Mouse (Mus musculus) heart, embryonic 14.5 days (tissue): Measurements from ENCODE around the gene Ovgp1. TPM values are rescaled to one million over a fixed set of nuclear protein-coding genes. Genes with fewer than 3 reads are reported as not detected.
A peak's percentile ranks its signal among the peaks of the same experiment; 100 is the strongest.

Experiments used
- ATAC-seq: fragments of 200-750 bp; cut with Nextera tagmentation; 2 replicates; pipeline ENCODE4 v1.8.0; 2017; ENCODE audit warnings: low read depth, moderate TSS enrichment; ENCODE audit not compliant: insufficient number of reproducible peaks, insufficient read depth, low FRiP score
- H3K27ac ChIP-seq, 2 experiments: fragments of 200-500 bp in 1 of 2; fragments of 300-500 bp in 1 of 2; sonication (generic) in 1 of 2; replicated peaks in 1 of 2; 2 replicates each; pipeline ENCODE4 v1.5.1; 2012 to 2014; ENCODE audit warnings: low read depth in 2 of 2, low read length in 2 of 2, control low read depth in 1 of 2, mild to moderate bottlenecking in 1 of 2, mixed read lengths in 1 of 2; ENCODE audit not compliant: control insufficient read depth in 1 of 2, insufficient read depth in 1 of 2
- H3K27me3 ChIP-seq: fragments of 300-500 bp; sonication (generic); 2 replicates; pipeline ENCODE4 v1.6.1; 2014; ENCODE audit warnings: mild to moderate bottlenecking, low read length, control low read depth; ENCODE audit not compliant: control insufficient read depth, insufficient read depth
- H3K36me3 ChIP-seq: fragments of 300-500 bp; sonication (generic); 2 replicates; pipeline ENCODE4 v1.6.1; 2014; ENCODE audit warnings: mild to moderate bottlenecking, control low read depth, low read length, mixed read lengths; ENCODE audit not compliant: control insufficient read depth, insufficient read depth
- H3K4me1 ChIP-seq, 2 experiments: fragments of 200-500 bp in 1 of 2; fragments of 300-500 bp in 1 of 2; sonication (generic) in 1 of 2; 2 replicates each; pipeline ENCODE4 v1.6.1; 2012 to 2014; ENCODE audit warnings: low read length in 2 of 2, control low read depth in 1 of 2, mixed read lengths in 1 of 2; ENCODE audit not compliant: control insufficient read depth in 2 of 2, insufficient read depth in 2 of 2
- H3K4me2 ChIP-seq: fragments of 300-500 bp; sonication (generic); 2 replicates; pipeline ENCODE4 v1.6.1; 2014; ENCODE audit warnings: mild to moderate bottlenecking, low read length
- H3K4me3 ChIP-seq, 2 experiments: fragments of 200-500 bp in 1 of 2; fragments of 300-500 bp in 1 of 2; sonication (generic) in 1 of 2; 2 replicates each; pipeline ENCODE4 v1.5.1; 2012 to 2014; ENCODE audit warnings: low read length in 2 of 2, mild to moderate bottlenecking in 2 of 2, control low read depth in 1 of 2, low read depth in 1 of 2, moderate library complexity in 1 of 2; ENCODE audit not compliant: control insufficient read depth in 1 of 2, insufficient read depth in 1 of 2
- H3K9ac ChIP-seq: fragments of 300-500 bp; sonication (generic); 2 replicates; pipeline ENCODE4 v1.6.1; 2014; ENCODE audit warnings: mild to moderate bottlenecking, low read length
- H3K9me3 ChIP-seq: fragments of 300-500 bp; sonication (generic); 2 replicates; pipeline ENCODE4 v1.6.1; 2016; ENCODE audit warnings: low read length, control low read depth; ENCODE audit not compliant: control insufficient read depth
- WGBS: fragments of 180-500 bp; shearing (Covaris S2); extraction: QIAGEN DNeasy Blood & Tissue Kit; methylation state at CpG from one replicate; pipeline ENCODE4 v1.1.7; 2014; 5-methylcytosine and 5-hydroxymethylcytosine counted together
- polyA plus RNA-seq: library from polyadenylated mRNA; unstranded; fragments of >200 nt; fragmentation: Nextera tagmentation; extraction: Ambion mirVana; gene quantifications from 2 replicates; pipeline ENCODE4 v1.2.1, GENCODE M21; 2014

Gene Ovgp1
- polyA plus RNA-seq, 1 experiment from 2014 or later = 1.8 TPM

DNA sequence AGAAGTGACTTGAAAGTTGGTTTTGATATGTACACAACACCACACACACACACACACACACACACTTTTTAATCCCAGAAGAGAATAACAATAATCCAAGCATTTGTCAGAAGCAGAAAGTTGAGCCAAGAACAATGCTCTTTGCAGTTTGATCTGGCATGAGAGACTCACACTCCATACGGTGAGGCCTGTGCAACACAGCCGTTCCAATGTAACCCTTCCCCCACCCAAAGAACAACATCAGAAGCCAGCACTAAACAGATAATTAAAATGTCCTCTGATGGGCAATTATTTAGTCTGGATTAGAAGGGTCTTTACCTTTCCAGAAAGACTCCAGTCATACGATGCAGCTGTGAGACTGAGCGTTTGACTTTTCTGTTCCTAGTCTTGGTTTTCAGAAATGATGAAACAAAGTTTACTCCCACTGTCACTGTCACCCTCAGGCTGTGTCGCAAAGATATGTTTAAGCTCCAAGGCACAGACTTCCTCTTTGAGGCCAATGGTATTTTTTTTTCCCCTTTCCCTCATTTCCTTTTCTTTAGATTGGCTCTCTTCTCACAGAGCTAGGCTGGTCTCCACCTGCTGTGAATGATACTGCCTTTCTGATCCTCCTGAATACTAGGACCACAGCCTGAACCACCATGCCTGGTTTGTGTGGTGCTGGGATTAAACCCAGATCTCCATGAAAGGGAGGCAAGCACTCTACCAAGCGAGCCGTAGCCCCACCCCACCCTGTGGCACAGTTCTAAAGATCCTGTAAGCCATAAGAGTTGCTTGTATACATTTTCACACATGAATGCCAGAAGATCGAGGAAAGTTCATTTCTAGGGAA is 41.1 kb upstream of the Ovgp1 start, which contains the start of gene I830077J02Rik:
Gene I830077J02Rik (minus strand): TSS at position 425 of the 832 bp plus-strand sequence.
- peaks cover 2 to 8% of the 10 kb centered on the region in 2 experiments; a peak in 3 of 4 replicates for H3K4me1 ChIP-seq
- peak within 1 kb of the TSS; percentile 39 to 68 for H3K27ac ChIP-seq
- H3K4me2 ChIP-seq = no peak within 1 kb of the TSS; the same call in 1 of the 2 replicates
- 0 out of 2 replicates have a peak, but pooled peaks have one; percentile 47 for ATAC-seq
- no peak within 1 kb of the TSS for H3K4me3 ChIP-seq
- no peak within 1 kb of the TSS for H3K9ac ChIP-seq
- 69% methylated on average over 8 of the region's 8 CpGs for WGBS
- no peaks in the 10 kb centered on the region for H3K9me3 ChIP-seq
- H3K36me3 ChIP-seq = peaks cover 5% of the 10 kb centered on the region; the same call in 1 of the 2 replicates
- no peaks in the 10 kb centered on the region for H3K27me3 ChIP-seq

GRCm38 (mm10) chr3:105933926-105934325 is 39.6 kb upstream of the Ovgp1 start:
- Histone ChIP-seq H3K9me3 (no peaks in the 10 kb centered on the region), H3K27me3 (no peaks in the 10 kb centered on the region), H3K4me3 (no peak overlapping the region), H3K4me1 (peaks cover 2 to 8% of the 10 kb centered on the region in 2 experiments; a peak in 3 of 4 replicates), H3K27ac (no peak overlapping the region), H3K36me3 (peaks cover 10% of the 10 kb centered on the region), H3K9ac (no peak overlapping the region), H3K4me2 (no peak overlapping the region)
- ATAC-seq = no peak
- 91% methylated on average over 6 of the region's 6 CpGs for WGBS

DNA sequence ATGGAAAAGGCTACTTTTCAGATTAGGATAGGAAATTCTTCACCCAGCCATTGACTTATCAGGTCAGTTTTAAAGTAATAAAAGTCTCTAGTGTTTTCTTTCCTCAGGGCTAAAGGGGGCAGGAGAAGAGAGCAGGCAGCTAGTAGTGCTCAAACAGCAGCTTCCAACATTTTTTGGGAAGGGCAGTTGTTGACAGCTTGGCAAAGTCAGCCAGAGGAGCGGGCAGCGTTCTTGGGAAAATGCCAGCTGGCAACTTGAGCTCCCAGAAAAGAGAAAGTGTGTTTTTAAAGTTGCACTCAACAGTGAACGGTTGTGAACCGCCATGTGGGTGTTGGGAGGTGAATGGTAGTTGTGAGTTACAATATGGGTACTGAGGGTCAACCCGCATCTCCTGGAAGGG is 38.5 kb upstream of the Ovgp1 start:
- peaks cover 2 to 8% of the 10 kb centered on the region in 2 experiments; a peak in 3 of 4 replicates for H3K4me1 ChIP-seq
- no peak overlapping the region for H3K4me3 ChIP-seq
- no peaks in the 10 kb centered on the region for H3K27me3 ChIP-seq
- peak overlapping the region; percentile 9; the same call in 1 of the 2 replicates for H3K4me2 ChIP-seq
- H3K27ac ChIP-seq = peak overlapping the region; percentile 36 to 58; a peak in 3 of 4 replicates
- no peaks in the 10 kb centered on the region for H3K9me3 ChIP-seq
- WGBS = 35% methylated on average over 5 of the region's 5 CpGs
- ATAC-seq = peak; percentile 31
- no peak overlapping the region for H3K9ac ChIP-seq
- peaks cover 10% of the 10 kb centered on the region for H3K36me3 ChIP-seq

DNA sequence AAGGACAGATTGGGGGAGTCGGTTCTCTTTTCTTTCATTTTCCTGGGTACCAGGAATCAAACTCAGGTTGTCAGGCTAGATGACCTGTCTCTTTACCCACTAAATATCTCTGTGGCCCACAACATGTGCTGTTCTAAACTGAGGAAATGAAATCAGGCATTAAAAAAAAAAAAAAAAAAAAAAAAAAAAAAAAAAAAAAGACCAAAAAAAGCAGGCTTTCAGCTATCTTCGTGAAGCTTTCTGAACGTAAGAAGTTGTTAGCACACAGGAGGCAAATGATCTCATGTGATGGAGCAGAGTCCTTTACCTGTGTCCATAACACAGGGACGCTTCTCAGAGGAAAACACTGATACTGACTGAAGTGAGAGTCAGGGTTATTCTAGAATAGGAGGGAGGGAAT is 37.4 kb upstream of the Ovgp1 start:
- no peaks in the 10 kb centered on the region for H3K27me3 ChIP-seq
- ATAC-seq = no peak
- no peaks in the 10 kb centered on the region for H3K9me3 ChIP-seq
- no peak overlapping the region for H3K4me3 ChIP-seq
- no peak overlapping the region for H3K27ac ChIP-seq
- 78% methylated on average over 4 of the region's 4 CpGs for WGBS
- no peak overlapping the region for H3K9ac ChIP-seq
- peaks cover 2 to 8% of the 10 kb centered on the region in 2 experiments; a peak in 3 of 4 replicates for H3K4me1 ChIP-seq
- peaks cover 18% of the 10 kb centered on the region for H3K36me3 ChIP-seq
- H3K4me2 ChIP-seq = no peak overlapping the region

- H3K27ac ChIP-seq = no peak overlapping the region
- no peak overlapping the region for H3K9ac ChIP-seq
- no peak for ATAC-seq
- WGBS = 90% methylated on average over 7 of the region's 7 CpGs
- H3K36me3 ChIP-seq = peaks cover 95% of the 10 kb centered on the region
- H3K4me1 ChIP-seq = peaks cover 0 to 5% of the 10 kb centered on the region in 2 experiments; a peak in 1 of 4 replicates
- no peak overlapping the region for H3K4me3 ChIP-seq
- no peak overlapping the region for H3K4me2 ChIP-seq
- no peaks in the 10 kb centered on the region for H3K27me3 ChIP-seq
- H3K9me3 ChIP-seq = no peaks in the 10 kb centered on the region
These were observed 22.2 kb upstream of the Ovgp1 start for GRCm38 (mm10) chr3:105951348-105951747.

DNA sequence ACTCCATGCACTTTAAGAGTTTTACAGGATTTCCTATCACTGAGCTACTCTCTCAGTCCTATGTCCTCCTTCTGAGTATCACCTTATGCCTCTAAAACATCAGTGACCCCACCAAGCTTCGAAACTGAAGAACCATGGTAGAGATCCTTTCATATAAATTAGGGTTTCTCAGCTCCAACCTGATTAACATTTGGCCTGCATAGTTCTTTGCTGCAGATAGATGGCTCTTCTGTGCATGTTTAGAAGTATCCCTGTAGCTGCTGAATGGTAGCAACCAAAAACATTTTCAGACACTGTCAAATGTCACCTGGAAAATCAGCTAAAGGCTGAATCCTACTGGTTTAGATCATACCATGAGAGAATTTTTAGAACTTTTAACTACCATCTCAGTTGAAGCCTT is 16.3 kb upstream of the Ovgp1 start:
- ATAC-seq = no peak
- Histone ChIP-seq H3K4me2 (peak overlapping the region; percentile 80), H3K36me3 (peaks cover 70% of the 10 kb centered on the region), H3K4me1 (peaks cover 0 to 31% of the 10 kb centered on the region in 2 experiments; a peak in 2 of 4 replicates), H3K9me3 (no peaks in the 10 kb centered on the region), H3K4me3 (peak overlapping the region in 1 of 2 experiments; percentile 91; a peak in 2 of 4 replicates), H3K9ac (peak overlapping the region; percentile 99; the same call in 1 of the 2 replicates), H3K27me3 (no peaks in the 10 kb centered on the region), H3K27ac (no peak overlapping the region)
- 88% methylated on average over 1 of the region's 1 CpGs for whole genome bisulfite sequencing

DNA sequence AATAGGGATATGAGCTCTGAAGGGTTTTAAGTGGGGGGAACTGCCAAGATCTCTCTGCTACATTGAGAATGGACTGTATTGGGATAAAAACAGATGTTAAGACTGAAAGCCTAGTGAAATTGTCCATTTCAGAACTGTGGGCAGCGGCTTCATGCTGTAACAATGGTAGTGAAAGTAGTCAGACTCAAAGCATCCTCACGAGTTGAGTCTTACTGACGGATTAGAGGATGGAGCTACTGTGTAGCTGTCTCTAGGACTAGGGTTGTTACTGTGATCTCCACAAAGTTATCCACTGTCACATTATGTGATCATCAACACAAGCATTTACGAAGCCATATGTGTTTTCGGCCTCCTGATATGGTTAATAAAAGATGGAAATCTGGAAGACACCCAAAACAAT is 15.3 kb upstream of the Ovgp1 start:
- H3K27ac ChIP-seq = peak overlapping the region; percentile 49 to 96; a peak in 3 of 4 replicates

More for the DNA sequence above, 15.3 kb upstream of the Ovgp1 start:
- Histone ChIP-seq H3K27me3 (no peaks in the 10 kb centered on the region), H3K9me3 (no peaks in the 10 kb centered on the region), H3K4me2 (peak overlapping the region; percentile 80), H3K9ac (peak overlapping the region; percentile 99), H3K4me3 (peak overlapping the region; percentile 89 to 91), H3K36me3 (peaks cover 70% of the 10 kb centered on the region), H3K4me1 (peaks cover 0 to 31% of the 10 kb centered on the region in 2 experiments; a peak in 2 of 4 replicates)
- WGBS = 23% methylated on average over 5 of the region's 5 CpGs
- ATAC-seq = no peak
